Mouse (Mus musculus) small intestine, adult 2 months (tissue): ENCODE measurements around the gene Cd47. TPM values are rescaled to one million over a fixed set of nuclear protein-coding genes. Genes with fewer than 3 reads are reported as not detected.
A peak's percentile ranks its signal among the peaks of the same experiment; 100 is the strongest.

ENCODE experiments used
- H3K27ac ChIP-seq: fragments of 200-500 bp; 2 replicates; pipeline ENCODE4 v1.5.1; 2012; ENCODE audit warnings: low read depth, low read length, control low read depth, inconsistent platforms; ENCODE audit not compliant: insufficient read depth
- H3K27me3 ChIP-seq: fragments of 200-500 bp; 2 replicates; pipeline ENCODE4 v1.6.1; 2012; ENCODE audit warnings: mild to moderate bottlenecking, moderate library complexity, low read length, inconsistent platforms; ENCODE audit not compliant: control insufficient read depth, insufficient read depth
- H3K36me3 ChIP-seq: fragments of 200-500 bp; 2 replicates; pipeline ENCODE4 v1.6.1; 2012; ENCODE audit warnings: mild to moderate bottlenecking, low read length, control low read depth, inconsistent platforms; ENCODE audit not compliant: control insufficient read depth, insufficient read depth
- H3K4me1 ChIP-seq: fragments of 200-500 bp; 2 replicates; pipeline ENCODE4 v1.6.1; 2012; ENCODE audit warnings: low read length, inconsistent platforms, mixed read lengths; ENCODE audit not compliant: control insufficient read depth, insufficient read depth, insufficient read length
- H3K4me3 ChIP-seq: fragments of 200-500 bp; 2 replicates; pipeline ENCODE4 v1.5.1; 2012; ENCODE audit warnings: low read depth, mild to moderate bottlenecking, control low read depth, inconsistent platforms, low read length, moderate library complexity
- CTCF ChIP-seq: fragments of 200-500 bp; IDR thresholded peaks from 2 replicates; pipeline ENCODE4 v1.5.1; 2012; ENCODE audit warnings: low read depth, mild to moderate bottlenecking, control low read depth, inconsistent platforms, low read length, moderate library complexity, mixed read lengths; ENCODE audit not compliant: insufficient replicate concordance, insufficient read length; ENCODE audit errors: extremely low read depth
- POLR2A ChIP-seq: fragments of 200-500 bp; IDR thresholded peaks from 2 replicates; pipeline ENCODE4 v1.6.1; 2012; ENCODE audit warnings: low read depth, mild to moderate bottlenecking, control low read depth, inconsistent platforms, low read length, moderate library complexity
- WGBS: fragments of 180-500 bp; shearing (Covaris S2); methylation state at CpG from one replicate; pipeline ENCODE4 v1.1.7; 2018; 5-methylcytosine and 5-hydroxymethylcytosine counted together
- polyA plus RNA-seq: library from polyadenylated mRNA; depleted of rRNA; stranded (reverse); fragments of >200 nt; gene quantifications from 2 replicates; pipeline ENCODE4 v1.2.3, GENCODE M21; 2012

The Cd47 gene
- polyA plus RNA-seq, 1 experiment = 56.8 TPM

DNA sequence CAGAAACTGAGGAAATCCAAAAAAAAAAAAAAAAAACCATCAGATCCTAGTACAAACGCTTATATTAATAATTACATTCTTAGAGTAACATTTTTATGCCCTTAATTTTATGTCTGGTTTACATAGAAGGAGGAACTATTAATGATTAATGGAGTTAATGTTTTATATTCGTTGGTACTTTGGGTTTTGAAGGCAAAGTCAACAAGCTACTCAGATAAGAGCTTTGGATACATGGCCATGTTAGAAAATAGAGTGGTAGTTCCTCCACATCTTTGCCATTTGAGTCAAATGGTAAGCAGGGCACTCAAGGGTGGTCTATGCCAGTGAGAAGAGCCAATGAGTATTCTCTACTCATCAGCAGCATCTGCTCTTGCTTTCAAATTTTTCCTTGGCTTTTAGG is 66.3 kb downstream of the Cd47 start:
- Histone ChIP-seq H3K4me1 (no peaks in the 10 kb centered on the region; the same call in 1 of the 2 replicates), H3K36me3 (peaks cover 21% of the 10 kb centered on the region), H3K4me3 (no peak overlapping the region), H3K27ac (peak overlapping the region; percentile 68), H3K27me3 (no peaks in the 10 kb centered on the region)
- TF ChIP-seq CTCF (no peak), POLR2A (no peak)
- 26% methylated on average over 2 of the region's 2 CpGs for WGBS

DNA sequence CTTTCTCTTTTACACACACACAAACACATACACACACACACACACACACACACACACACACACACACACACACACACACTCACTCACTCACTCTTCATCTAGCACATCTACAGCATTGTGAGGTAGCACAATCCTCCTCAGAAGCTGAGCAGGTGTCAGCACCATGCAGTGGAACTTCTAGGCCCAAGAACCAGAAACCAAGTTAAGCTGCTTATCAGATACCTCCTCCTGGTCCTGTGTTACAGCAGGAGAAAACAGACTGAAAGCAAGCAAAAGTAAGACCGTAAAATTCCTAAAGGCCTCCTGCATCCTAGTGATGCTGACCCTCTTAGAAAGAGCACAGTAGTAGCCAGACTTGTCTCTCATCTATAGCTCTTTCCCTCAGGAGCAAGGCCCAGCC is 67.9 kb downstream of the Cd47 start:
- no peak overlapping the region for H3K27ac ChIP-seq
- 97% methylated on average over 1 of the region's 1 CpGs for WGBS
- peaks cover 22% of the 10 kb centered on the region for H3K36me3 ChIP-seq
- no peak overlapping the region for H3K4me3 ChIP-seq
- H3K27me3 ChIP-seq = no peaks in the 10 kb centered on the region
- no peaks in the 10 kb centered on the region; the same call in 1 of the 2 replicates for H3K4me1 ChIP-seq
- TF ChIP-seq POLR2A (no peak), CTCF (no peak)

DNA sequence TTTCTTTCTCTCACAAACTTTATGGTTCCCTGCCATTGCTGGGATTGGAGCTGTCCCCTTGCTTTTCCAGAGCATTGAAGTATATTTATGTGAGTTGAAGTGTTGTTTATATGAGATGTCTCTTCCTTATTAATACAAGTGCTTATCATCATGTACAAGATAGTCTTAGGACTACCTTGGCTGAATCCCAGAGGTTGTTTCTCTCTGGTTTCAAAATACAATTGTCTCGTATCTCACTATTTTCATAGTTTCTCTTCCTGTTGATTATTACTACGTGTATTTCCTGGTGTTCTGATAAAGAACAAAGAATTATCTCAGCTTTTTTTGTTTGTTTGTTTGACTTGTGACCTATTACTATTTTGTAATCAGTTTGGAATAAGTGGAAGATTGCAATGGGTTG is 73.6 kb downstream of the Cd47 start:
- TF ChIP-seq POLR2A (no peak), CTCF (no peak)
- Histone ChIP-seq H3K4me1 (peaks cover 9% of the 10 kb centered on the region), H3K36me3 (peaks cover 9% of the 10 kb centered on the region), H3K4me3 (no peak overlapping the region), H3K27me3 (no peaks in the 10 kb centered on the region), H3K27ac (no peak overlapping the region)
- 6% methylated on average over 2 of the region's 2 CpGs for WGBS

DNA sequence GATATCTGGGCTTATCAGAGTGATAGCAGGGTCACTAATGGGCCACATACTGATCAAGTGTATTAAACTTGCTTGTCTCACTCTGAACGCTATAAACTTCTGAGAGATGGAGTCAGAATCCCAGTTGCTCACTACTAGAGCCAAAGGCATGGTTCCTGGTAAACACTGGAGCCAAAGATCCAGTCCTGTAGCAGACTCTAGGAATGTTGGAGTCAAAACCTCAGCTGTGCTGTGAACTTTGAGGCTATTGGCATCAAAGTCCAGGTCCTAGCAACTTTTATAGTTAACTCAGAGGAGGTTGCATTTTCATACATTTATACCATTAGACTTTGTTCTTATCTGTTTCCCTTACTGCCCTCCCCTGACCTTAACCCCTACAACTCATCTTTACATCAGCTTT is 74.2 kb downstream of the Cd47 start:
- WGBS = 30% methylated on average over 1 of the region's 1 CpGs
- no peak for TF ChIP-seq POLR2A
- no peak for TF ChIP-seq CTCF
- H3K36me3 ChIP-seq = peaks cover 6% of the 10 kb centered on the region
- H3K27me3 ChIP-seq = no peaks in the 10 kb centered on the region
- H3K4me1 ChIP-seq = peaks cover 9% of the 10 kb centered on the region
- H3K27ac ChIP-seq = peak overlapping the region; percentile 78
- H3K4me3 ChIP-seq = no peak overlapping the region

DNA sequence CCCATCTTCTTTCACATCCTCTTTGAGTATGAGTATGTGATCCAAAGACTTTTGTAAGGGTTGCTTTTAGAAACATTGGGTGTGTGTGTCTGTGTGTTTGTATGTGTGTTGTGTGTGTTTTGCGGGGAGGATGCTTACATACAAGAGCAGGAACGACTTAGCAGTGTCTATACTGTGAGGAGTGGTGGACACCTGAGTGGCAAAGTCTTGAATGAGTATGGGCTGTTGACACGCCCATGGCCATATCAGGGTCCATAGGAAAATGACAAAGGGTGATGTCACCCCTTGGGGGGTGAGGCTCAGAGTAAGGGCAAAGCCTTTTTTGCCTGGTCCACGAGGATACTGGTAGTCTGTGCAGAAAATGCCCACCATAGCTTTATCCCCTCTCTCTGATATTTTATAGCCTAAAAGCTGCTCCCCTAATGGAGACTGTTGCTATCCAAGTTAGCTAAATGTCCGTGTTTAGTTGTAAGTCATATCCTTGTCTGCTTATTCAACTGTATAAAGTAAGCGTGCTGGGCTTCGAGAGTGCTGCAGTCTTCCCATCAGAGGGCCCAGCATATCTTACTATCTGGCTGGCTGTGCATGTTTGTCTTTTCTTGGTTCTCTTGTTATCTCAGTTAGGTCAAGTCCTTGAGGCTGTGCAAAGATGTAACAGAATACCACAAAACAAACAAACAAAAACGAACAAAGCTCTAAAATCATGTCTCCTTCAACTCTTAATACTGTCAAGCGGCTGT is 76.1 kb downstream of the Cd47 start:
- TF ChIP-seq CTCF (no peak), POLR2A (no peak)
- Histone ChIP-seq H3K4me1 (peaks cover 9% of the 10 kb centered on the region), H3K27me3 (no peaks in the 10 kb centered on the region), H3K27ac (no peak overlapping the region), H3K4me3 (no peak overlapping the region), H3K36me3 (peaks cover 1% of the 10 kb centered on the region; the same call in 1 of the 2 replicates)
- WGBS = 66% methylated on average over 9 of the region's 9 CpGs

DNA sequence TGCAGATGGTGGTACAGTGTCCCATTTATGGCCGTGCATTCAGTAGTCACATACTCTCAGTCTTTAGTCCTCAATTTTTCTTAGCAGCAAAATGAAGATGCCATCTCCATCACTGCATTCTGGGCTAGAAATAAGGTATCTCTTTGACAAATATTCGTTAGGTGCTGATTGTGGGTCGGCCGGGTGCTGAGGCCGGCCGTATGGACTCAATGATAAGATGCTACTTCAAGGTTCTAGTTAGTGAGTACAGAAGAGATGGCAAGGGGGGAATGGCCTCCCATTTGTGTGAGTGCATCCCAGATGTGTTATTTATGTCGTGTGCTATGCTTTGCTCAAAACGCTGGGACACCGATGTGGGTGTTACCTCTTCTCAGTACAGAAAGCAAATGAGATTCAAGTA is 76.9 kb downstream of the Cd47 start:
- Histone ChIP-seq H3K4me3 (no peak overlapping the region), H3K27me3 (no peaks in the 10 kb centered on the region), H3K27ac (no peak overlapping the region), H3K36me3 (peaks cover 1% of the 10 kb centered on the region; the same call in 1 of the 2 replicates), H3K4me1 (peaks cover 9% of the 10 kb centered on the region)
- no peak for TF ChIP-seq CTCF
- TF ChIP-seq POLR2A = no peak
- 92% methylated on average over 9 of the region's 9 CpGs for WGBS

DNA sequence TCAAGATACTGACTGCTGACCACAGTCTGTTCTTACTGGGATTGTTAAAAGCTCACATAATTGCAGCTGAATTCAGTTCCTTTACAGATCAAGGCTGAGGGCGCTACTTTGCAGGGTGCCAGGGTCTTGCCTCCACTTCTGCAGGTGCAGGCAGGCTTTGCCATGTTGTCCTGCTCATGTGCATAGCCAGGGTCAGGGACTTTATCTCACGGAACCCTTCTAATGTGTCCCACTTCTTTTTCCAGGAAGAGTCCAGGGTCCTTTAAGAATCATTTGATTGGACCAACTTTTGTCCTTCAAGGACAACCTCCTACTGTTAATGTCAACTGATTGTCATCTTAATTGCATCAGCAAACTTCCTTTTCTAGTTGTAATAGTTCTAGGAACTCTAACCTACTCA is 77.7 kb downstream of the Cd47 start:
- H3K4me3 ChIP-seq = no peak overlapping the region
- H3K27ac ChIP-seq = no peak overlapping the region
- no peaks in the 10 kb centered on the region for H3K36me3 ChIP-seq
- TF ChIP-seq POLR2A (no peak), CTCF (no peak)
- H3K27me3 ChIP-seq = no peaks in the 10 kb centered on the region
- peaks cover 9% of the 10 kb centered on the region for H3K4me1 ChIP-seq
- 57% methylated on average over 2 of the region's 2 CpGs for WGBS
